Mouse (Mus musculus) liver, postnatal 0 days (tissue): ENCODE results near the gene Dclk1.

ENCODE experiments used
- CTCF ChIP-seq: sonication (generic); IDR thresholded peaks from 2 replicates; pipeline ENCODE4 v1.5.1; 2016; ENCODE audit warnings: antibody characterized with exemption, low read depth
- EP300 ChIP-seq: IDR thresholded peaks from 2 replicates; pipeline ENCODE4 v1.6.1; 2016; ENCODE audit warnings: antibody characterized with exemption, low read depth, mild to moderate bottlenecking

DNA sequence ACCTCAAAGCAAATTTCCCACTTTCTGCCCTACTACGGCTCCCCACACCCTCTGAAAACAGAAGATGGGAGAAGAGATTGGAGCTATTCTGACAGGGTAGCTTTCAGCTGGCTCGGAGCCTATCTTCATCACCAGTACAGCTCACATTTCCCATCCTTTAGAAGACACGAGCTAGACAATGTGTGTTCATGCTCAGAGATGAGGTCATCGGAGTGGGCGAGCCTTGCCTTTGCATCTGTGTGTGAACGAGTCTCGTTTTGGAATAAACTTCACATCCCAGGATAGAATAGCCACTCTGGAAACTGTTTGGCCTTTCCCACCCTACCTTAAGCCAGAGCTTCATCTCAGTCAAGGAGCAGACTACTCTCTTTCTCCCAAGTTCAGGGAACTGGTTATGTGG, 95.5 kb downstream of the Dclk1 start:
- TF ChIP-seq CTCF, result no peak
- TF ChIP-seq EP300, result no peak
